Mouse (Mus musculus): ENCODE measurements at regions not wholly inside any gene's neighbourhood (a gene's known extent, or its start where the extent isn't known, plus 50 kb on each side); places are given as distances from the start of the nearest gene placed in this dataset.
"Not testable (repeated sequence)": the region's sequence is repeated elsewhere in the genome, so short reads cannot be mapped to it uniquely, and the experiment has no call there.

- DNase-seq = no peak
Measured at GRCm38 (mm10) chr11:15027213-15027612, 428.1 kb downstream of the Pom121l12 start.

GRCm38 (mm10) chr11:15042168-15042567 lies 443.1 kb downstream of the Pom121l12 start:
- DNase-seq = no peak

GRCm38 (mm10) chr11:15088918-15089645 lies 490.0 kb downstream of the Pom121l12 start:
- DNase-seq = not testable (repeated sequence)

GRCm38 (mm10) chr11:15096900-15097299 lies 497.8 kb downstream of the Pom121l12 start:
- DNase-seq = no peak

- no peak for DNase-seq
Measured at GRCm38 (mm10) chr11:15108046-15108445, 509.0 kb downstream of the Pom121l12 start.

- DNase-seq = peak; percentile 32 to 61
Measured at GRCm38 (mm10) chr11:15113583-15113982, 514.5 kb downstream of the Pom121l12 start.

- peak; percentile 52 to 63 for DNase-seq
Measured at GRCm38 (mm10) chr11:15125812-15126211, 526.7 kb downstream of the Pom121l12 start.

All from cerebellum, postnatal 10 days (tissue).